Mouse (Mus musculus) neural tube, embryonic 11.5 days (tissue): Measurements from ENCODE around the gene Ptprf. TPM values are rescaled to one million over a fixed set of nuclear protein-coding genes. Genes with fewer than 3 reads are reported as not detected.

Source experiments
- ATAC-seq: fragments of 200-750 bp; cut with Nextera tagmentation; 2 replicates; pipeline ENCODE4 v1.8.0; 2017; ENCODE audit warnings: moderate number of reproducible peaks, mild to moderate bottlenecking, moderate TSS enrichment, moderate library complexity; ENCODE audit not compliant: insufficient read depth, low FRiP score, low TSS enrichment
- DNase-seq: peaks from one replicate; pipeline ENCODE4 v3.0.0-alpha.2; 2015; ENCODE audit warnings: low spot score
- H3K27ac ChIP-seq: fragments of 300-500 bp; sonication (generic); 2 replicates; pipeline ENCODE4 v1.5.1; 2014; ENCODE audit warnings: low read depth, mild to moderate bottlenecking, low read length
- H3K27me3 ChIP-seq: fragments of 300-500 bp; sonication (generic); 2 replicates; pipeline ENCODE4 v1.6.1; 2014; ENCODE audit warnings: mild to moderate bottlenecking, low read length, mixed read lengths; ENCODE audit not compliant: control insufficient read depth, insufficient read depth
- H3K36me3 ChIP-seq: fragments of 300-500 bp; sonication (generic); 2 replicates; pipeline ENCODE4 v1.6.1; 2014; ENCODE audit warnings: mild to moderate bottlenecking, low read length, moderate library complexity, mixed read lengths; ENCODE audit not compliant: control insufficient read depth, insufficient read depth
- H3K4me1 ChIP-seq: fragments of 300-500 bp; sonication (generic); 2 replicates; pipeline ENCODE4 v1.6.1; 2014; ENCODE audit warnings: low read length, mixed read lengths; ENCODE audit not compliant: control insufficient read depth, insufficient read depth
- H3K4me2 ChIP-seq: fragments of 300-500 bp; sonication (generic); 2 replicates; pipeline ENCODE4 v1.6.1; 2014; ENCODE audit warnings: low read depth, mild to moderate bottlenecking, moderate library complexity
- H3K4me3 ChIP-seq: fragments of 300-500 bp; sonication (generic); 2 replicates; pipeline ENCODE4 v1.5.1; 2014; ENCODE audit warnings: low read depth, low read length
- H3K9ac ChIP-seq: fragments of 300-500 bp; sonication (generic); 2 replicates; pipeline ENCODE4 v1.6.1; 2014; ENCODE audit warnings: mild to moderate bottlenecking, low read length
- H3K9me3 ChIP-seq: fragments of 300-500 bp; sonication (generic); 2 replicates; pipeline ENCODE4 v1.6.1; 2016; ENCODE audit warnings: low read length; ENCODE audit not compliant: control insufficient read depth
- WGBS: fragments of 180-500 bp; shearing (Covaris S2); extraction: QIAGEN DNeasy Blood & Tissue Kit; methylation state at CpG from one replicate; pipeline ENCODE4 v1.1.7; 2014; 5-methylcytosine and 5-hydroxymethylcytosine counted together
- polyA plus RNA-seq: library from polyadenylated mRNA; unstranded; fragments of >200 nt; fragmentation: Nextera tagmentation; extraction: Ambion mirVana; gene quantifications from 2 replicates; pipeline ENCODE4 v1.2.1, GENCODE M21; 2014

Ptprf gene
- polyA plus RNA-seq, 1 experiment from 2014 or later, result 80.1 TPM

DNA sequence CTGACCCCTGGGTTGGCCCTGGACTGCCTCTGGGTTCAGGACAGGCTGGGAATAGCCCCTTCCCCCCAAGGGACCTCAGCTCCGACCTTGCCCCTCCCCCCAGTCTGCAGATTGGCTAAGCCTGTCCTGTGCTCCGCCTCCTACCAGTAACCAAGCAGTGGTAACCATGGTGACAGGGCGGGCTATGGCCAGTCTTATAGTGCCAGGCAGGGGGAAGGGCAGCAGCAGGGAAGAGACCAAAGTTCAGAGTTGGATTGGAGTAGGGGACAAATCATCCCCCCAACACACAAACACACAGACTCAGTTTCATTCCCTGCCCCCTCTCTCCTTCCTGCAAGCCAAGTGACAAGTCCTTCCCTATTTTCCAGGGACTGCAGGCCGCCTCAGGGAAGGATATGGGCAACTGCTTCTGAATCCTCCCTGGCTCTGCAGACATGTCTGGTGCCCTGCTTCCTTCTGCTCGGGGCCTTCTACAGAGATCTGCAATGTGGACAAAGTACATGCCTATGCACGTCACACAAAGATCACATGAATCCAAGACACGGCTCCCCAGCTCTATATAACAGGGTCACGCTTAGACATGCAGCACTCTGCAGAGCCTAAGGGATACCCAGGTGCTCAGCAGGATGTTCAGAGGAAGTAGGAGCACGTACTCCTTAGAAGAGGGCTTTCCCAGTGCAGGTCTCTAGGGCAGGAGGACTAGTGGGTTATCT is 14.5 kb downstream of the Ptprf start:
- Histone ChIP-seq H3K27ac (peak overlapping the region; percentile 91), H3K4me2 (peak overlapping the region; percentile 23), H3K9ac (peak overlapping the region; percentile 32), H3K9me3 (no peaks in the 10 kb centered on the region), H3K36me3 (peaks cover 5% of the 10 kb centered on the region), H3K4me1 (peaks cover 47% of the 10 kb centered on the region), H3K4me3 (no peak overlapping the region), H3K27me3 (no peaks in the 10 kb centered on the region)
- 19% methylated on average over 9 of the region's 9 CpGs for WGBS
- ATAC-seq, result peak; percentile 97
- peak; percentile 93 for DNase-seq

DNA sequence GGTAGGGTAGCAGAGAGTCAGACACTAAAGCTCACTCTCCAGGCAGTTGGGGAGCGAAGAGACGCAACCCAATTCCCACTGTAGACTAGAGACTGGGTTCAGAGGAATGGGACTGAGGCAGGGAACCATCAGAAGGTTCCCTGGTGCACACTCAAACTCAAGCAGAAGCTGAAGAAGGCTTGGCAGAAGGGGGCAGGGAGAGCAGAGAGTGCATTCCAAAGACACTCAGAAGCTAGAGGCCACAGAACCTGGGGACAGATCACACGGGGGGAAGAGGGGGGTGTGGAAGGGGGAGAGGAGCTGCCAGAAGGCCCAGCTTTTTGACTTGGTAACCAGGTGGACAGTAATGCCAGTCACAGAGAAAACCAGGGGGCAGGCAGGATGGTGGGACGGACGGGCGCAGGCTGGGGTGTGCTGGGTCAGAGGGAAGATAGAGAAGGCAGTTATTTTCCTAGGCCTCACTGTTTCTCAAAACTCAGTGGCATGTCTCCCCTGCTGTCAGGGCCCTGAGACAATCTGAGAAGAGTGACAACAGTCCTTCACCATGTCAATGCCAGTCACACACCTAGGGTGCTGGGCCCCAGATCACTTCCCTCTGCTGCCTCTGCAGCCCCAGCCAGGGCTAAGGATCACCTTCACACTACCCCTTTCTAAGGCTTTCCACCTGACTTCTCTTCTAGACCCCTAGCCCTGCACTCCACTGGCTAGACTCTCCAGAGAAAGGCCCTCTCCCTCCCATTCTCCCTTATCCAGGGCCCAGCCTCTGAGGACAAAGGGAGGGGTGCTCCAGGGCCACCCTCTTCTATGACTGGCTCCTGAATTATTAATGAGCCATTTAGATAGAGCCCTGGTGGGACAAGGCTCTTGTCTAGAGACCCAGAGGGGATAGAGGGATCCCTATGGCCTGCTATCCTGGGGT is 15.3 kb downstream of the Ptprf start:
- Histone ChIP-seq H3K4me1 (peaks cover 47% of the 10 kb centered on the region), H3K27ac (peak overlapping the region; percentile 91), H3K4me3 (no peak overlapping the region), H3K36me3 (peaks cover 8% of the 10 kb centered on the region), H3K9ac (peak overlapping the region; percentile 46), H3K9me3 (no peaks in the 10 kb centered on the region), H3K4me2 (peak overlapping the region; percentile 23), H3K27me3 (no peaks in the 10 kb centered on the region)
- WGBS, result 74% methylated on average over 6 of the region's 6 CpGs
- ATAC-seq (peak; percentile 84; the same call in 1 of the 2 replicates), DNase-seq (no peak)

- no peaks in the 10 kb centered on the region for H3K27me3 ChIP-seq
- no peak for ATAC-seq
- no peak overlapping the region for H3K4me2 ChIP-seq
- H3K9me3 ChIP-seq, result no peaks in the 10 kb centered on the region
- peak; percentile 64 for DNase-seq
- peak overlapping the region; percentile 14; the same call in 1 of the 2 replicates for H3K9ac ChIP-seq
- WGBS, result 22% methylated on average over 7 of the region's 7 CpGs
- H3K4me1 ChIP-seq, result peaks cover 45% of the 10 kb centered on the region
- H3K27ac ChIP-seq, result peak overlapping the region; percentile 91
- no peak overlapping the region for H3K4me3 ChIP-seq
- peaks cover 12% of the 10 kb centered on the region for H3K36me3 ChIP-seq
Observed at GRCm38 (mm10) chr4:118274521-118274920, 16.7 kb downstream of the Ptprf start.

GRCm38 (mm10) chr4:118273998-118274397 is 17.2 kb downstream of the Ptprf start:
- Histone ChIP-seq H3K9ac (no peak overlapping the region), H3K4me2 (no peak overlapping the region), H3K27ac (peak overlapping the region; percentile 91), H3K36me3 (peaks cover 12% of the 10 kb centered on the region), H3K27me3 (no peaks in the 10 kb centered on the region), H3K4me3 (no peak overlapping the region), H3K4me1 (peaks cover 45% of the 10 kb centered on the region), H3K9me3 (no peaks in the 10 kb centered on the region)
- ATAC-seq (no peak), DNase-seq (no peak)
- WGBS, result 80% methylated on average over 8 of the region's 8 CpGs

GRCm38 (mm10) chr4:118273545-118273944 is 17.7 kb downstream of the Ptprf start:
- WGBS, result 50% methylated on average over 5 of the region's 5 CpGs
- Histone ChIP-seq H3K4me3 (no peak overlapping the region), H3K4me1 (peaks cover 45% of the 10 kb centered on the region), H3K27ac (no peak overlapping the region; the same call in 1 of the 2 replicates), H3K27me3 (no peaks in the 10 kb centered on the region), H3K9me3 (no peaks in the 10 kb centered on the region), H3K4me2 (no peak overlapping the region), H3K9ac (no peak overlapping the region), H3K36me3 (peaks cover 15% of the 10 kb centered on the region)
- ATAC-seq (no peak), DNase-seq (no peak)

GRCm38 (mm10) chr4:118272871-118273270 is 18.3 kb downstream of the Ptprf start:
- Histone ChIP-seq H3K4me2 (no peak overlapping the region), H3K27me3 (no peaks in the 10 kb centered on the region), H3K9me3 (no peaks in the 10 kb centered on the region), H3K9ac (no peak overlapping the region), H3K36me3 (peaks cover 15% of the 10 kb centered on the region), H3K4me1 (peaks cover 41% of the 10 kb centered on the region), H3K27ac (no peak overlapping the region), H3K4me3 (no peak overlapping the region)
- no peak for ATAC-seq
- 96% methylated on average over 3 of the region's 3 CpGs for WGBS
- no peak for DNase-seq

DNA sequence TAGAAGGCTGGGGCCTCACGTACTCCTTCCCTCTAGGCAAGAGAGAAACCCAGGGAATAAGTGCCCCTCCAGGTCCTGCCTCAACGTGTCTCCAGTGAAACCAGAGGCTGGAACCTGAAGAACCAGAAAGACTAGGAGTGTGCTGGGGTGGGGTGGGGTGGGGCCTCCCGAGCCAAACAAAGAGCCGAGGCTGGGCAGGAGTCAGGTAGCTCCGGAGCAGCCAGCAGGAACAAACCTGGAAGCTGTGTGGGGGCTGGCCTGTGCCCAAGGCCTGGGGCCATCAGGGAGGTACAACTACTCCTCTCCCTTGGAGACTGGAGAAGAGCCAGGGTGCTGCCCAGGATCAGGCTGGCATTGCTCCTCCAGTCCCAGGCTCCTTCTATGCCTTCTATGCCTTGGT is 18.9 kb downstream of the Ptprf start:
- 60% methylated on average over 5 of the region's 5 CpGs for WGBS
- H3K4me3 ChIP-seq, result no peak overlapping the region
- ATAC-seq (no peak), DNase-seq (no peak)
- H3K36me3 ChIP-seq, result peaks cover 15% of the 10 kb centered on the region
- no peaks in the 10 kb centered on the region for H3K9me3 ChIP-seq
- no peak overlapping the region for H3K4me2 ChIP-seq
- H3K27me3 ChIP-seq, result no peaks in the 10 kb centered on the region
- H3K4me1 ChIP-seq, result peaks cover 35% of the 10 kb centered on the region
- no peak overlapping the region for H3K9ac ChIP-seq
- H3K27ac ChIP-seq, result no peak overlapping the region

DNA sequence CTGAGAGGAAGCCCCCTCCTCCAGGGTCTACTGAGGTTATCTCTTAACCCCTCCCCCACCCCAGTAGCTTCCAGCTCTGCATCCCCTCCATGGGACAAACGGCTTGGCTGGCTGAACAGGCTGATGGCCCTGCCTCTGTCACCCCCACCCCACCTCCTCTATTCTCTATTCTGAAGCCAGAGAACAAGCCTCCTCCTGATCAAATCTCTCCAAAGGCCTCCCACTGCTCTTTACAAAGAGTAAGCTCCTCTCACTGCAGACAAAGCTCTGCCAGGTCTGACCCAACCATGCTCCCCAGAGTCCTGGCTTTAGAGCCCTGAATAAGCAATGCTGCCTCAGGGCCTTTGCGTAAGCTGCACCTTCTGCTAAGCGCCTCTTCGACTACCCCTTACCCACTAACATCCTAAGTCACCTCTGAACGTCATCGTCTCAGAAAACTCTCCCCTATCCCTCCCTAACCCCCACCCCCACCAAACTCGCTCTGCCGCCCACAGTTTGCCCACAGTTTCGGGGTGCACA is 19.6 kb downstream of the Ptprf start:
- H3K27ac ChIP-seq, result no peak overlapping the region
- H3K4me1 ChIP-seq, result peaks cover 29% of the 10 kb centered on the region
- H3K4me2 ChIP-seq, result no peak overlapping the region
- no peaks in the 10 kb centered on the region for H3K27me3 ChIP-seq
- no peak for DNase-seq
- WGBS, result 72% methylated on average over 9 of the region's 9 CpGs
- H3K9ac ChIP-seq, result no peak overlapping the region
- H3K4me3 ChIP-seq, result no peak overlapping the region
- no peak for ATAC-seq
- H3K36me3 ChIP-seq, result peaks cover 15% of the 10 kb centered on the region
- H3K9me3 ChIP-seq, result no peaks in the 10 kb centered on the region
